Mouse (Mus musculus): ENCODE results near the gene Slc11a2. TPM values are rescaled to one million over a fixed set of nuclear protein-coding genes. Genes with fewer than 3 reads are reported as not detected.

Slc11a2 gene
- polyA plus RNA-seq, 1 experiment from 2014 or later = 15.2 TPM

GRCm38 (mm10) chr15:100402347-100402746, 22.5 kb downstream of the Slc11a2 start:
- Histone ChIP-seq H3K36me3 (ENCODE audit: control insufficient read depth, insufficient read depth, low read length) (peaks cover 91% of the 10 kb centered on the region), H3K4me3 (ENCODE audit: low read depth, low read length) (no peak overlapping the region)
- WGBS = 94% methylated on average over 14 of the region's 14 CpGs

DNA sequence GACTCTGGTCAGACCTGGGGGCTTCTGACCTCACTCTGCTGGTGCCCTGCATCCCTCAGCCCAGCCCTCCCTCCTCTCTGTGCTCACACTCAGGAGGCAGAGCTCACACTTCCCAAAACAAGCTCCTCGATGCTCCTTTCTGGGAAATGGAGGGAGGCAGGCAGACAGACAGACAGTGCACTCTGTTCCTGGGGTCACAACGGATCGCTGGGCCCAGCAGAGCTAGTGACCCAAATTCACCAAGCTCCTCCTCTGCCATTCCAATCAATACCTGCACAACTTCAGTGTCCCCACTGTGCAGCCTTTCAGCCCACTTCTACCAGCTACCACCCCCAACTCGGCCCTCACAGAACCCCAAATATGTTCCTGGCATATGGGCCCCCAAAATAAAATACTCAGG, 23.1 kb downstream of the Slc11a2 start:
- H3K4me2 ChIP-seq (ENCODE audit: low read length) = no peak overlapping the region
- H3K9ac ChIP-seq (ENCODE audit: low read length) = no peak overlapping the region
- no peak overlapping the region for H3K27ac ChIP-seq (ENCODE audit: low read depth, low read length)
- H3K36me3 ChIP-seq (ENCODE audit: control insufficient read depth, insufficient read depth, low read length) = peaks cover 94% of the 10 kb centered on the region
- H3K4me1 ChIP-seq (ENCODE audit: control insufficient read depth, insufficient read depth, low read length) = no peaks in the 10 kb centered on the region
- WGBS = 94% methylated on average over 4 of the region's 4 CpGs
- DNase-seq (ENCODE audit: low spot score) = no peak
- H3K27me3 ChIP-seq (replicated peaks; ENCODE audit: control insufficient read depth, insufficient read depth, low read length) = no peaks in the 10 kb centered on the region
- no peak for ATAC-seq
- H3K4me3 ChIP-seq (ENCODE audit: low read depth, low read length) = no peak overlapping the region
- H3K9me3 ChIP-seq (replicated peaks; ENCODE audit: control insufficient read depth, low read length) = no peaks in the 10 kb centered on the region

More at GRCm38 (mm10) chr15:100402347-100402746, 22.5 kb downstream of the Slc11a2 start:
- no peak overlapping the region for H3K9ac ChIP-seq (ENCODE audit: low read length)
- DNase-seq (ENCODE audit: low spot score) = no peak
- no peak for ATAC-seq
- no peaks in the 10 kb centered on the region for H3K4me1 ChIP-seq (ENCODE audit: control insufficient read depth, insufficient read depth, low read length)
- no peak overlapping the region for H3K27ac ChIP-seq (ENCODE audit: low read depth, low read length)
- H3K9me3 ChIP-seq (replicated peaks; ENCODE audit: control insufficient read depth, low read length) = no peaks in the 10 kb centered on the region
- no peak overlapping the region for H3K4me2 ChIP-seq (ENCODE audit: low read length)
- no peaks in the 10 kb centered on the region for H3K27me3 ChIP-seq (replicated peaks; ENCODE audit: control insufficient read depth, insufficient read depth, low read length)

DNA sequence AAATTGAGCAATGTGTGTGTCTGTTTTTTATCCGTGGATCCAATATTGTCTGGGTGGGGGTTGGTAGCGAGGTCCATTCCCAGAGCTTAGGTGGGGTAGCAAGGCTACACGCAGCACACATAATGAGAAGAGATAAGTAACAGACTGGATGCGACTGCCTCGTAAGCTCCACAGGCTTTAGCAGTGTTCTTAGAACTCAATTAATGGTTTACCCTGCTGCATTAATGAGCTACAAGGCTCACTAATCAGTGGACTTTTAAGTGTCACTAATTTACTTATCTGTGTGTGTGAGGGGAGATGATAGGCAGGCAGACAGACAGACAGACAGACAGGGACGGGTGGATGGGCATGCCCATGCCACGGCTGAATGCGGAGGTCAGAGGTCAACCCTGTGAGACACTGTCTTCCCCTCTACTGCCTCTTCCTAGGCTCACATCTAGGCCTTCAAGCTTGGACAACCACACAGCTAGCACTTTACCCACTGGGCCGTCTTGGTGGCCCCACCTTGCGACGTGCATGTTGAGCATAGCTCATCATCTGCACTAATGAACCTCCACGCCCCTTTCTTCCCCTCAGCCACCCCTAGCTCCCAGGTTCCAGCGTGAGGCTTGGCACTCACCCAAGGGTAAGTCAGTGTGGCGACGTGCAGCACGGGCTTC, 24.2 kb downstream of the Slc11a2 start:
- 81% methylated on average over 16 of the region's 16 CpGs for WGBS
- Histone ChIP-seq H3K9ac (ENCODE audit: low read length) (no peak overlapping the region), H3K4me1 (ENCODE audit: control insufficient read depth, insufficient read depth, low read length) (no peaks in the 10 kb centered on the region), H3K9me3 (replicated peaks; ENCODE audit: control insufficient read depth, low read length) (no peaks in the 10 kb centered on the region), H3K27ac (ENCODE audit: low read depth, low read length) (no peak overlapping the region), H3K27me3 (replicated peaks; ENCODE audit: control insufficient read depth, insufficient read depth, low read length) (no peaks in the 10 kb centered on the region), H3K36me3 (ENCODE audit: control insufficient read depth, insufficient read depth, low read length) (peaks cover 93% of the 10 kb centered on the region), H3K4me3 (ENCODE audit: low read depth, low read length) (no peak overlapping the region), H3K4me2 (ENCODE audit: low read length) (no peak overlapping the region)
- DNase-seq (ENCODE audit: low spot score) (no peak), ATAC-seq (no peak)

GRCm38 (mm10) chr15:100395561-100395960, 29.3 kb downstream of the Slc11a2 start:
- no peak for ATAC-seq
- Histone ChIP-seq H3K4me2 (ENCODE audit: low read length) (no peak overlapping the region), H3K27me3 (replicated peaks; ENCODE audit: control insufficient read depth, insufficient read depth, low read length) (no peaks in the 10 kb centered on the region), H3K27ac (ENCODE audit: low read depth, low read length) (no peak overlapping the region), H3K9ac (ENCODE audit: low read length) (no peak overlapping the region), H3K36me3 (ENCODE audit: control insufficient read depth, insufficient read depth, low read length) (peaks cover 72% of the 10 kb centered on the region), H3K9me3 (replicated peaks; ENCODE audit: control insufficient read depth, low read length) (no peaks in the 10 kb centered on the region), H3K4me1 (ENCODE audit: control insufficient read depth, insufficient read depth, low read length) (no peaks in the 10 kb centered on the region), H3K4me3 (ENCODE audit: low read depth, low read length) (no peak overlapping the region)
- 92% methylated on average over 3 of the region's 3 CpGs for WGBS
- no peak for DNase-seq (ENCODE audit: low spot score)

DNA sequence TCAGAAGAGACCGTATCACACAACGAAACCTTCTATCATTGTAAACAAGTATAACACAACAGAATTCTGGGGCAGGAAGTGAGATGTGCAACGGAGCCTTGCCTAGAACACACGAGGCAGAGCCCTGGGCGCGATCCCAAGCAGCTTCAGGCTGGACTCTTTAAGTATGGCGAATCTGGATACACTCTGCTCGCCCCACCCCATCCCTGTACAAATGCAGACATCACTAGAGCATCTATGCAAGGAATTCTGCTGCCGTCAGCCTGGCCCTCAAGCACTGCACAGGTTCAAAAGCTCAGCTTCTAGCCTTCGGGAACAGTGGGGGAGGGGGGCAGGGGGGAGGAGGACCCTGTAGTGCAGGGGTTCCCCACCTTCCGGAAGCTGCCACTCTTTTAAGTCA, 31.9 kb downstream of the Slc11a2 start:
- H3K4me1 ChIP-seq (ENCODE audit: control insufficient read depth, insufficient read depth, low read length) = no peaks in the 10 kb centered on the region
- no peak overlapping the region for H3K27ac ChIP-seq (ENCODE audit: low read depth, low read length)
- no peaks in the 10 kb centered on the region for H3K9me3 ChIP-seq (replicated peaks; ENCODE audit: control insufficient read depth, low read length)
- H3K36me3 ChIP-seq (ENCODE audit: control insufficient read depth, insufficient read depth, low read length) = peaks cover 48% of the 10 kb centered on the region
- H3K27me3 ChIP-seq (replicated peaks; ENCODE audit: control insufficient read depth, insufficient read depth, low read length) = no peaks in the 10 kb centered on the region
- DNase-seq (ENCODE audit: low spot score) (no peak), ATAC-seq (no peak)
- 89% methylated on average over 11 of the region's 11 CpGs for WGBS
- no peak overlapping the region for H3K4me3 ChIP-seq (ENCODE audit: low read depth, low read length)
- H3K9ac ChIP-seq (ENCODE audit: low read length) = no peak overlapping the region
- H3K4me2 ChIP-seq (ENCODE audit: low read length) = no peak overlapping the region

- H3K4me1 ChIP-seq (ENCODE audit: control insufficient read depth, insufficient read depth, low read length) = no peaks in the 10 kb centered on the region
These were observed 33.3 kb downstream of the Slc11a2 start for GRCm38 (mm10) chr15:100391599-100391998.

DNA sequence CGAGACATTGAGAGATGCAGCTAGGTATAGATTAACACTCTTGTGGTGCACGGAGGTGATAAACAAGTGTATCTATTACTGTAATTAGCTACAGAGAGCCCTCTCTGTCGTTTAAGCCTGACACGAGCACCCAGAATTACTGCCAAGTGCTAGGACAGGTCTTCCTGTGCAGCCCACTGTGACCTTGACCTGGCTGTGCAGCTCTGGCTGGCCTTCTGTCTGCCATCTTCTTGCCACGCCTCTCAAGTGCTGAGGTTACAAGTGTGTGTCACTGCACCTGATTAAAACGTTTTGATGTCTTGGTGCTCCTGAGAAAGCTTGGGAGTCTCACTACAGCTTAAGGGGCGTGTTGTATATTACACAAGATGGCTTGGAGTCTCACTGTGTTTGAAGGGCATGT, 33.8 kb downstream of the Slc11a2 start:
- Histone ChIP-seq H3K4me3 (ENCODE audit: low read depth, low read length) (no peak overlapping the region), H3K27ac (ENCODE audit: low read depth, low read length) (no peak overlapping the region), H3K36me3 (ENCODE audit: control insufficient read depth, insufficient read depth, low read length) (peaks cover 30% of the 10 kb centered on the region), H3K4me2 (ENCODE audit: low read length) (no peak overlapping the region), H3K27me3 (replicated peaks; ENCODE audit: control insufficient read depth, insufficient read depth, low read length) (no peaks in the 10 kb centered on the region), H3K9ac (ENCODE audit: low read length) (no peak overlapping the region), H3K9me3 (replicated peaks; ENCODE audit: control insufficient read depth, low read length) (no peaks in the 10 kb centered on the region), H3K4me1 (ENCODE audit: control insufficient read depth, insufficient read depth, low read length) (no peaks in the 10 kb centered on the region)
- ATAC-seq (no peak), DNase-seq (ENCODE audit: low spot score) (no peak)
- WGBS = 83% methylated on average over 7 of the region's 7 CpGs

More at GRCm38 (mm10) chr15:100391599-100391998, 33.3 kb downstream of the Slc11a2 start:
- ATAC-seq = no peak
- peaks cover 35% of the 10 kb centered on the region for H3K36me3 ChIP-seq (ENCODE audit: control insufficient read depth, insufficient read depth, low read length)
- WGBS = 95% methylated on average over 7 of the region's 7 CpGs
- no peak overlapping the region for H3K4me2 ChIP-seq (ENCODE audit: low read length)
- DNase-seq (ENCODE audit: low spot score) = no peak
- no peak overlapping the region for H3K4me3 ChIP-seq (ENCODE audit: low read depth, low read length)
- no peaks in the 10 kb centered on the region for H3K9me3 ChIP-seq (replicated peaks; ENCODE audit: control insufficient read depth, low read length)
- no peak overlapping the region for H3K9ac ChIP-seq (ENCODE audit: low read length)
- no peak overlapping the region for H3K27ac ChIP-seq (ENCODE audit: low read depth, low read length)
- no peaks in the 10 kb centered on the region for H3K27me3 ChIP-seq (replicated peaks; ENCODE audit: control insufficient read depth, insufficient read depth, low read length)

DNA sequence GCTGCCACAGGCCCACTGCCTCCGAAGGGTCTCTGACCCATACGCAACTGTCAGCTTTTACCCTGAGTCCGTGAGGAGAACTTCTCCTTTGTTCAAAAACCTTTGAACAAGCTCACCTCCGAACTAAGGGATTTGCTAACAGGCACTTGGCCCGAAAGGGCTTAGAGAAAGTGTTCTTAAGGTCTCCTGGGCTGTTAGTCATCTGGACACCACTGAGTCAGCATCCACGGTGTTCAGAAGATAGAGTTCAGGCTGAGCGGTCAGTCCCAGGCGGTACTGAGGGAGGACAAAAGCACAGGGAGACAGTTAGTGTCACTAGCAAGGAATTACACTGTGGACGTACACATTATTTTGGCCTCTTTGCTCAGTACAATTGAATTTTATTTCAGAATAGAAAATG, 36.0 kb downstream of the Slc11a2 start:
- Histone ChIP-seq H3K36me3 (ENCODE audit: control insufficient read depth, insufficient read depth, low read length) (peaks cover 14% of the 10 kb centered on the region), H3K4me1 (ENCODE audit: control insufficient read depth, insufficient read depth, low read length) (no peaks in the 10 kb centered on the region), H3K27ac (ENCODE audit: low read depth, low read length) (no peak overlapping the region), H3K27me3 (replicated peaks; ENCODE audit: control insufficient read depth, insufficient read depth, low read length) (no peaks in the 10 kb centered on the region), H3K9me3 (replicated peaks; ENCODE audit: control insufficient read depth, low read length) (no peaks in the 10 kb centered on the region), H3K9ac (ENCODE audit: low read length) (no peak overlapping the region), H3K4me3 (ENCODE audit: low read depth, low read length) (no peak overlapping the region), H3K4me2 (ENCODE audit: low read length) (no peak overlapping the region)
- no peak for ATAC-seq
- DNase-seq (ENCODE audit: low spot score) = no peak
- WGBS = 61% methylated on average over 9 of the region's 9 CpGs

DNA sequence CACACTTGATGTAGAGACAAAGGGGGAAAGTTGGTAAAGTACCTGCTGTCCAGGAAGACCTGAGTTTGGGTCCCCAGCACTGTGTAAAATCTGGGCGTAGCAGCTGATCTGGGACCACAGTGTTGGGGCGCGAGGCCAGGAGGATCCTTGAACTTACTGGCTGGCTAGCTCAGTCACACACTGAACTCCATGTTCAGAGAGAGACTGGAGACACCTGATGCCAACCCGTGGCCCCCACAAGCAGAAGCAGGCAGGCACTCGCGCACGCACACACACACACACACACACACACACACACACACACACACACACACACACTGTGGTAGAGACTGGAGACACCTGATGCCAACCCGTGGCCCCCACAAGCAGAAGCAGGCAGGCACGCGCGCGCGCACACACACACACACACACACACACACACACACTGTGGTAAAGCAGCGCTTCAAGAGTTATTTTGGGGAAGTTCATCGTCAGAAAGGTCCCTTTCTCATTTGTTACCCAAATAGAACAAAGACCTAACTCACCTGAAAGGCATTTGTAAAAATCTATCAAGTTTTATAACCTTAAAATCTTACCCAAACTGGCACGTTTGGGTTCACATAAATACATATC, 36.5 kb downstream of the Slc11a2 start:
- H3K27me3 ChIP-seq (replicated peaks; ENCODE audit: control insufficient read depth, insufficient read depth, low read length) = no peaks in the 10 kb centered on the region
- no peaks in the 10 kb centered on the region for H3K9me3 ChIP-seq (replicated peaks; ENCODE audit: control insufficient read depth, low read length)

More for the DNA sequence above, 36.5 kb downstream of the Slc11a2 start:
- WGBS = 88% methylated on average over 16 of the region's 16 CpGs
- DNase-seq (ENCODE audit: low spot score) (no peak), ATAC-seq (no peak)
- Histone ChIP-seq H3K36me3 (ENCODE audit: control insufficient read depth, insufficient read depth, low read length) (peaks cover 9% of the 10 kb centered on the region), H3K4me1 (ENCODE audit: control insufficient read depth, insufficient read depth, low read length) (no peaks in the 10 kb centered on the region), H3K27ac (ENCODE audit: low read depth, low read length) (no peak overlapping the region), H3K9ac (ENCODE audit: low read length) (no peak overlapping the region), H3K4me3 (ENCODE audit: low read depth, low read length) (no peak overlapping the region), H3K4me2 (ENCODE audit: low read length) (no peak overlapping the region)
